Mouse (Mus musculus): Measurements from ENCODE around the gene Shc1. TPM values are rescaled to one million over a fixed set of nuclear protein-coding genes. Genes with fewer than 3 reads are reported as not detected.

The Shc1 gene
- polyA plus RNA-seq, 1 experiment: 17.5 TPM

- Histone ChIP-seq H3K4me1 (ENCODE audit: control insufficient read depth, insufficient read depth, low read length) (peaks cover 2% of the 10 kb centered on the region), H3K4me3 (ENCODE audit: insufficient read depth, low read length) (no peak overlapping the region), H3K27ac (ENCODE audit: insufficient read depth, low read length) (no peak overlapping the region)
- TF ChIP-seq POLR2A (IDR thresholded peaks at IDR 0.05; ENCODE audit: extremely low read depth, insufficient read depth, low read length): no peak
- no peak for TF ChIP-seq CTCF (IDR thresholded peaks at IDR 0.05; ENCODE audit: extremely low read depth, insufficient read depth, low read length)
Measured at GRCm38 (mm10) chr3:89388901-89389740, 29.1 kb upstream of the Shc1 start.

GRCm38 (mm10) chr3:89390111-89390515, 28.1 kb upstream of the Shc1 start:
- H3K4me3 ChIP-seq (ENCODE audit: insufficient read depth, low read length): no peak overlapping the region
- TF ChIP-seq CTCF (IDR thresholded peaks at IDR 0.05; ENCODE audit: extremely low read depth, insufficient read depth, low read length): no peak
- TF ChIP-seq POLR2A (IDR thresholded peaks at IDR 0.05; ENCODE audit: extremely low read depth, insufficient read depth, low read length): no peak
- peaks cover 4% of the 10 kb centered on the region for H3K4me1 ChIP-seq (ENCODE audit: control insufficient read depth, insufficient read depth, low read length)
- peak overlapping the region; percentile 49 for H3K27ac ChIP-seq (ENCODE audit: insufficient read depth, low read length)

GRCm38 (mm10) chr3:89390699-89391662, 27.3 kb upstream of the Shc1 start:
- H3K4me3 ChIP-seq (ENCODE audit: insufficient read depth, low read length): peak overlapping the region; percentile 56
- H3K27ac ChIP-seq (ENCODE audit: insufficient read depth, low read length): peak overlapping the region; percentile 90
- TF ChIP-seq POLR2A (IDR thresholded peaks at IDR 0.05; ENCODE audit: extremely low read depth, insufficient read depth, low read length): no peak
- TF ChIP-seq CTCF (IDR thresholded peaks at IDR 0.05; ENCODE audit: extremely low read depth, insufficient read depth, low read length): no peak
- peaks cover 5% of the 10 kb centered on the region for H3K4me1 ChIP-seq (ENCODE audit: control insufficient read depth, insufficient read depth, low read length)

GRCm38 (mm10) chr3:89391663-89392511, 26.4 kb upstream of the Shc1 start:
- peaks cover 5% of the 10 kb centered on the region for H3K4me1 ChIP-seq (ENCODE audit: control insufficient read depth, insufficient read depth, low read length)
- peak overlapping the region; percentile 91 for H3K27ac ChIP-seq (ENCODE audit: insufficient read depth, low read length)
- H3K4me3 ChIP-seq (ENCODE audit: insufficient read depth, low read length): peak overlapping the region; percentile 56
- no peak for TF ChIP-seq POLR2A (IDR thresholded peaks at IDR 0.05; ENCODE audit: extremely low read depth, insufficient read depth, low read length)
- no peak for TF ChIP-seq CTCF (IDR thresholded peaks at IDR 0.05; ENCODE audit: extremely low read depth, insufficient read depth, low read length)

GRCm38 (mm10) chr3:89392871-89393311, 25.4 kb upstream of the Shc1 start:
- Histone ChIP-seq H3K4me1 (ENCODE audit: control insufficient read depth, insufficient read depth, low read length) (peaks cover 5% of the 10 kb centered on the region), H3K27ac (ENCODE audit: insufficient read depth, low read length) (0 out of 2 replicates have a peak overlapping the region, but pooled peaks have one; percentile 51), H3K4me3 (ENCODE audit: insufficient read depth, low read length) (peak overlapping the region; percentile 56)
- TF ChIP-seq POLR2A (IDR thresholded peaks at IDR 0.05; ENCODE audit: extremely low read depth, insufficient read depth, low read length) (no peak), CTCF (IDR thresholded peaks at IDR 0.05; ENCODE audit: extremely low read depth, insufficient read depth, low read length) (no peak)

GRCm38 (mm10) chr3:89393605-89394004, 24.6 kb upstream of the Shc1 start:
- peak; percentile 55 for TF ChIP-seq POLR2A (IDR thresholded peaks at IDR 0.05; ENCODE audit: extremely low read depth, insufficient read depth, low read length)
- no peak for TF ChIP-seq CTCF (IDR thresholded peaks at IDR 0.05; ENCODE audit: extremely low read depth, insufficient read depth, low read length)
- H3K4me1 ChIP-seq (ENCODE audit: control insufficient read depth, insufficient read depth, low read length): peaks cover 5% of the 10 kb centered on the region
- peak overlapping the region; percentile 85 for H3K27ac ChIP-seq (ENCODE audit: insufficient read depth, low read length)
- H3K4me3 ChIP-seq (ENCODE audit: insufficient read depth, low read length): peak overlapping the region; percentile 56

- Histone ChIP-seq H3K4me1 (ENCODE audit: control insufficient read depth, insufficient read depth, low read length) (peaks cover 5% of the 10 kb centered on the region), H3K27ac (ENCODE audit: insufficient read depth, low read length) (peak within 1 kb of the TSS; percentile 85), H3K4me3 (ENCODE audit: insufficient read depth, low read length) (peak within 1 kb of the TSS; percentile 56)
- TF ChIP-seq CTCF (IDR thresholded peaks at IDR 0.05; ENCODE audit: extremely low read depth, insufficient read depth, low read length): no peak
- no peak for TF ChIP-seq POLR2A (IDR thresholded peaks at IDR 0.05; ENCODE audit: extremely low read depth, insufficient read depth, low read length)
Measured at GRCm38 (mm10) chr3:89394006-89394893, 24.0 kb upstream of the Shc1 start, which contains the start of gene Zbtb7b. Zbtb7b (minus strand) TSS chr3:89394776.

- H3K27ac ChIP-seq (ENCODE audit: insufficient read depth, low read length): peak overlapping the region; percentile 47; the same call in 1 of the 2 replicates
Measured at GRCm38 (mm10) chr3:89394894-89395256, 23.4 kb upstream of the Shc1 start.

More at GRCm38 (mm10) chr3:89394894-89395256, 23.4 kb upstream of the Shc1 start:
- Histone ChIP-seq H3K4me3 (ENCODE audit: insufficient read depth, low read length) (peak overlapping the region; percentile 56), H3K4me1 (ENCODE audit: control insufficient read depth, insufficient read depth, low read length) (peaks cover 5% of the 10 kb centered on the region)
- TF ChIP-seq POLR2A (IDR thresholded peaks at IDR 0.05; ENCODE audit: extremely low read depth, insufficient read depth, low read length): 0 out of 2 replicates have a peak, but pooled peaks have one; percentile 26
- TF ChIP-seq CTCF (IDR thresholded peaks at IDR 0.05; ENCODE audit: extremely low read depth, insufficient read depth, low read length): no peak
